Mouse (Mus musculus) naive thymus-derived CD4-positive, alpha-beta T cell, adult 5 months (primary cell): ENCODE measurements around the gene Olfr1231. TPM values are rescaled to one million over a fixed set of nuclear protein-coding genes. Genes with fewer than 3 reads are reported as not detected.

Experiments used
- polyA plus RNA-seq: library from polyadenylated mRNA; unstranded; fragments of 100-300 nt; shearing (Covaris generic); gene quantifications from one replicate; pipeline ENCODE4 v1.2.1, GENCODE M21; 2017

The Olfr1231 gene
- not detected for polyA plus RNA-seq

GRCm38 (mm10) chr2:89306974-89307373, at the start of gene Olfr1231:
Gene Olfr1231, minus strand, starts transcription at chr2:89307074.

GRCm38 (mm10) chr2:89342298-89342697, 35.4 kb upstream of the Olfr1231 start, which contains the start of gene Olfr1233:
Gene Olfr1233, minus strand, starts transcription at chr2:89342398.

GRCm38 (mm10) chr2:89329575-89329974, 22.7 kb upstream of the Olfr1231 start, which contains the start of gene Olfr1232:
Gene Olfr1232, minus strand, starts transcription at chr2:89329675.

DNA sequence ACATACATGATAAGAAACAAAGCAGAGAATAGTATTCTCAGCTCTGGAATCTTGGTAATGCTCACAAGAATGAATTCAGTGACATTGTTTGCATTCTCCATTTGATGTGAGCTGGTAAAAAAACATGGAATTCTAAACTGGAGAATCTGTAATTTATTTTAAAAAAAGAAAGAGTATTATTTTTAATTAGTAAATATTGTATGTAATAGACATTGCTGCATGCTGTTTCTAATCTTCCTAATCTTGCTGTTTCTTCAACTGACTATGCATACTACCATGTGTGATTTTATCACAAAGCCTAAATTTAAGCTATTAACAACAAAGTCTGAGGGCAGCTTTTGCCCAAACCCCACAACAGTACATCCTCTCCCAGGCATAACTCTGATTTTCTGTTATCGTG, 9.7 kb downstream of the Olfr1231 start, which contains the start of gene Olfr1230:
Olfr1230 (minus strand) TSS at position 101 of the 400 bp plus-strand sequence.

GRCm38 (mm10) chr2:89287914-89288313, 19.0 kb downstream of the Olfr1231 start, which contains the start of gene Olfr1229:
Gene Olfr1229, minus strand, starts transcription at chr2:89288014.

DNA sequence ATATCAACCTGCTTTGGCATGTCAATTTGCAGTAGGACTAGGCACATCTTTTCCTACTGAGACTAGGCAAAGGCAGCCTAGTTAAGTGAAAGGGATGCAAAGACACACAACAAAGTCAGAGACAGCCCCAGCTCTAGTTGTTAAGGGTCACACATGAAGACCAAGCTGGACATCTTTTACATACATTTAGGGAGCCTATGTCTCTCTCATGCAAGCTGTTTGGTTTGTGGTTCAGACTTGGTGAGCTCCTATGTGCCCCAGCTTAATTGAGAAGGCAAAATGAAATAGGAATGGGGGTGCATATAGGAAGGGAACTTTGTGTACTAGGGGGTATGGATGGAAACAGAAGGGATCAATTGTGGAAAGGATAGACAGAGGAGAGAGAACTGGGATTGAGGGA, 52.9 kb downstream of the Olfr1231 start, which contains the start of gene Olfr1228:
Olfr1228 (minus strand) TSS at position 101 of the 400 bp plus-strand sequence.

Other genes with a start within 250 kb of the Olfr1231 start
- gene Olfr1218, start 245.9 kb downstream of the Olfr1231 start, polyA plus RNA-seq, result not detected
- gene Olfr1219, start 223.6 kb downstream of the Olfr1231 start, polyA plus RNA-seq, result not detected
- gene Olfr1220, start 200.2 kb downstream of the Olfr1231 start, polyA plus RNA-seq, result 0.30 TPM
- not detected for gene Olfr1221, start 189.8 kb downstream of the Olfr1231 start, polyA plus RNA-seq
- not detected for gene Olfr1222, start 174.0 kb downstream of the Olfr1231 start, polyA plus RNA-seq
- gene Olfr1223, start 155.5 kb downstream of the Olfr1231 start, polyA plus RNA-seq, result not detected
- gene Olfr1224-ps1, start 143.0 kb downstream of the Olfr1231 start, polyA plus RNA-seq, result not detected
- not detected for gene Olfr1225, start 132.4 kb downstream of the Olfr1231 start, polyA plus RNA-seq
- not detected for gene Olfr1226, start 107.0 kb downstream of the Olfr1231 start, polyA plus RNA-seq
- gene Olfr1228, start 53.0 kb downstream of the Olfr1231 start, polyA plus RNA-seq, result 0.17 TPM
- not detected for gene Olfr1229, start 19.1 kb downstream of the Olfr1231 start, polyA plus RNA-seq
- gene Olfr1230, start 9.8 kb downstream of the Olfr1231 start, polyA plus RNA-seq, result not detected
- gene Olfr1232, start 22.6 kb upstream of the Olfr1231 start, polyA plus RNA-seq, result not detected
- not detected for gene Olfr1233, start 35.3 kb upstream of the Olfr1231 start, polyA plus RNA-seq
- not detected for gene Olfr1234, start 57.8 kb upstream of the Olfr1231 start, polyA plus RNA-seq
- not detected for gene Olfr1238, start 102.6 kb upstream of the Olfr1231 start, polyA plus RNA-seq
- gene Olfr1239, start 113.3 kb upstream of the Olfr1231 start, polyA plus RNA-seq, result not detected
- not detected for gene Olfr1240, start 135.9 kb upstream of the Olfr1231 start, polyA plus RNA-seq
- not detected for gene Olfr1241, start 180.1 kb upstream of the Olfr1231 start, polyA plus RNA-seq
- gene Olfr1242, start 191.3 kb upstream of the Olfr1231 start, polyA plus RNA-seq, result not detected
- not detected for gene Olfr1243, start 224.4 kb upstream of the Olfr1231 start, polyA plus RNA-seq